Mouse (Mus musculus) heart, embryonic 12.5 days (tissue): Measurements from ENCODE around the gene Sf3b4. TPM values are rescaled to one million over a fixed set of nuclear protein-coding genes. Genes with fewer than 3 reads are reported as not detected.
A peak's percentile ranks its signal among the peaks of the same experiment; 100 is the strongest.

Source experiments
- ATAC-seq: fragments of 200-750 bp; cut with Nextera tagmentation; 2 replicates; pipeline ENCODE4 v1.8.0; 2017; ENCODE audit warnings: moderate TSS enrichment, moderate library complexity; ENCODE audit not compliant: insufficient number of reproducible peaks, low FRiP score
- H3K27ac ChIP-seq: fragments of 300-500 bp; sonication (generic); 2 replicates; pipeline ENCODE4 v1.5.1; 2016; ENCODE audit warnings: mild to moderate bottlenecking, moderate library complexity; ENCODE audit not compliant: poor library complexity, severe bottlenecking
- H3K27me3 ChIP-seq: fragments of 300-500 bp; sonication (generic); replicated peaks from 2 replicates; pipeline ENCODE4 v1.6.1; 2016; ENCODE audit warnings: mild to moderate bottlenecking, moderate library complexity
- H3K36me3 ChIP-seq: fragments of 300-500 bp; sonication (generic); 2 replicates; pipeline ENCODE4 v1.6.1; 2016; ENCODE audit warnings: mild to moderate bottlenecking, moderate library complexity
- H3K4me1 ChIP-seq: fragments of 300-500 bp; sonication (generic); replicated peaks from 2 replicates; pipeline ENCODE4 v1.6.1; 2016; ENCODE audit warnings: mild to moderate bottlenecking
- H3K4me2 ChIP-seq: fragments of 300-500 bp; sonication (generic); 2 replicates; pipeline ENCODE4 v1.6.1; 2016; ENCODE audit warnings: mild to moderate bottlenecking, moderate library complexity
- H3K4me3 ChIP-seq: fragments of 300-500 bp; sonication (generic); 2 replicates; pipeline ENCODE4 v1.5.1; 2016; ENCODE audit warnings: mild to moderate bottlenecking
- H3K9ac ChIP-seq: fragments of 300-500 bp; sonication (generic); 2 replicates; pipeline ENCODE4 v1.6.1; 2016; ENCODE audit warnings: mild to moderate bottlenecking, moderate library complexity
- H3K9me3 ChIP-seq: fragments of 300-500 bp; sonication (generic); replicated peaks from 2 replicates; pipeline ENCODE4 v1.6.1; 2016; ENCODE audit warnings: mild to moderate bottlenecking, moderate library complexity
- WGBS: fragments of 180-500 bp; shearing (Covaris S2); methylation state at CpG from one replicate; pipeline ENCODE4 v1.1.7; 2016; 5-methylcytosine and 5-hydroxymethylcytosine counted together
- polyA plus RNA-seq: library from polyadenylated mRNA; unstranded; fragments of >200 nt; fragmentation: Nextera tagmentation; extraction: Ambion mirVana; gene quantifications from 2 replicates; pipeline ENCODE4 v1.2.1, GENCODE M21; 2016

Sf3b4 gene
- polyA plus RNA-seq, 1 experiment from 2014 or later = 107 TPM

DNA sequence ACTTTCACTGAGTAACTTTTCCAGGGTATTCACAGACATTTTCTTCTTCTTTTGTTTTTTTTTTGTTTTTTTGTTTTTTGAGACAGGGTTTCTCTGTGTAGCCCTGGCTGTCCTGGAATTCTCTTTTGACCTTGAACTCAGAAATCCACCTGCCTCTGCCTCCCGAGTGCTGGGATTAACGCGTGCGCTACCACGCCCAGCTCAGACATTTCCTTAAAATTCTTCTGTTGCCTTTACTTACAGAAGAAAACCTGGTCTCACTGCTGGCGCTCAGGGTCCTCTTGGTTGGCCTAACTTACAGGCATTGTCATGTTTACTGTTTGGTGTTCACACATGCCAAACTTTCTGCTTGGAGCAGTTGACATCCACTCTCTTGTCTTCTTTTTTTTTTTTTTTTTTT is 3.1 kb downstream of the Sf3b4 start:
- Histone ChIP-seq H3K27ac (no peak overlapping the region), H3K9ac (no peak overlapping the region), H3K4me3 (no peak overlapping the region), H3K4me2 (no peak overlapping the region), H3K4me1 (peaks cover 41% of the 10 kb centered on the region), H3K9me3 (no peaks in the 10 kb centered on the region), H3K36me3 (peaks cover 49% of the 10 kb centered on the region), H3K27me3 (no peaks in the 10 kb centered on the region)
- WGBS = 93% methylated on average over 6 of the region's 6 CpGs
- ATAC-seq = no peak

DNA sequence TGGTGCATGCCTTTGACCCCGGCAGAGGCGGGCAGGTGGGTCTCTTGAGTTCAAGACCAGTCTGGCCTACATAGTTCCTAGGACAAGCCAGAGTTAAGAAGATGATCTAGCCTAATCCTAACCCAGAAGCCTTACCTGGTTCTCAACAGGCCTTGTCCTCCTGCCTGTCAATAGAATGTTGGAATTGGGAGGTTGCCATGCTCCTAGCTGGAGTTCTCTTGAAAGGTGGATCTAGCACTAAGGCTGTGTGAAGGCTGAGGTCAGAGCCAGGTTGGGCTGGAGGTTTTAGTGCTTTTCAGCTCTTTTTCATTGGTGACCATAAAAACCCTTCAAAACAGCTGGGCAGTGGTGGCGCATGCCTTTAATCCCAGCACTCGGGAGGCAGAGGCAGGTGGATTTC is 6.3 kb downstream of the Sf3b4 start:
- 94% methylated on average over 4 of the region's 4 CpGs for WGBS
- H3K4me2 ChIP-seq = no peak overlapping the region
- no peak overlapping the region for H3K9ac ChIP-seq
- no peaks in the 10 kb centered on the region for H3K9me3 ChIP-seq
- no peak overlapping the region for H3K27ac ChIP-seq
- H3K4me3 ChIP-seq = no peak overlapping the region
- peaks cover 48% of the 10 kb centered on the region for H3K36me3 ChIP-seq
- no peaks in the 10 kb centered on the region for H3K27me3 ChIP-seq
- no peak for ATAC-seq
- H3K4me1 ChIP-seq = peaks cover 52% of the 10 kb centered on the region

DNA sequence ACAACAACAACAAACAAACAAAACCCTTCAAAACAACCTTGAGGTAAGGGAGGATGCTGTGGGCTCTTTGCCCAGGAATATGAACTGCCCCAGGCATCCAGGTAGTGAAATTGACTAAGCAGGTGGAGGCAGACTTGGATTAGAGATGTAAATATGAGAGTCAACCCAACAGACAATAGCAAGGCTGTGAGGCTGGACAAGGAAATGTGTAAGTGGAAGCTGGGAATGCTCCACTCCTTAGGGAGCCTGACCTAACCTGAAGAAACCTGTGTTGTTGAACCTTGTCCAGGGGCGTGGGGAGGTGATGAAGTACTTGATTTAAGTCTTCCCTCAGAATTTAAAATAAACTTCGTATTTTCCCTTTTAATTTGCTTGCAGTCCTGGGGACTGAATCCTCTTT is 6.8 kb downstream of the Sf3b4 start:
- Histone ChIP-seq H3K4me3 (no peak overlapping the region), H3K4me1 (peaks cover 51% of the 10 kb centered on the region), H3K9me3 (no peaks in the 10 kb centered on the region), H3K27me3 (no peaks in the 10 kb centered on the region), H3K4me2 (no peak overlapping the region), H3K27ac (no peak overlapping the region), H3K36me3 (peaks cover 44% of the 10 kb centered on the region), H3K9ac (no peak overlapping the region)
- no peak for ATAC-seq
- WGBS = 74% methylated on average over 2 of the region's 2 CpGs

DNA sequence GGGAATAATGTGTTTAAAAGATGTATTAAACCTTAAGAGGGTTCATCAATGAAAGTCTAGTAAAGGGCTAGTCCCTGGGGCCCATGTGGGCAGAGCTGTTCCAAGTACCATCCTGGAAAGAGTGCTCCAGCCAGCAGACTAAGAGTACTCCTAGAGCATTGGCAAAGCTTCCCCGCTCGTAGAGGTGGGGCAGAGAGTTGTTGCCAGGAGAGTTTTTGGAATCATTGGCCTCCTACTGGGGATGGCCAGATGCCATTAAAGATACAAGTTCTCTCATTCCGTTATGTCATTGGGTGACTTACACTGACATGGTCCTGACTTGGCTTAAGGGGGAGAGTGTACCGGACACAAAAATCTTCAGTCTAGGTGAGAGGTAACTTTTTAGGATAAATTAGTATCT is 7.4 kb downstream of the Sf3b4 start:
- Histone ChIP-seq H3K27ac (no peak overlapping the region), H3K9me3 (no peaks in the 10 kb centered on the region), H3K4me3 (no peak overlapping the region), H3K9ac (no peak overlapping the region), H3K27me3 (no peaks in the 10 kb centered on the region), H3K4me2 (no peak overlapping the region), H3K4me1 (peaks cover 46% of the 10 kb centered on the region), H3K36me3 (peaks cover 39% of the 10 kb centered on the region)
- ATAC-seq = no peak
- WGBS = 70% methylated on average over 4 of the region's 4 CpGs

DNA sequence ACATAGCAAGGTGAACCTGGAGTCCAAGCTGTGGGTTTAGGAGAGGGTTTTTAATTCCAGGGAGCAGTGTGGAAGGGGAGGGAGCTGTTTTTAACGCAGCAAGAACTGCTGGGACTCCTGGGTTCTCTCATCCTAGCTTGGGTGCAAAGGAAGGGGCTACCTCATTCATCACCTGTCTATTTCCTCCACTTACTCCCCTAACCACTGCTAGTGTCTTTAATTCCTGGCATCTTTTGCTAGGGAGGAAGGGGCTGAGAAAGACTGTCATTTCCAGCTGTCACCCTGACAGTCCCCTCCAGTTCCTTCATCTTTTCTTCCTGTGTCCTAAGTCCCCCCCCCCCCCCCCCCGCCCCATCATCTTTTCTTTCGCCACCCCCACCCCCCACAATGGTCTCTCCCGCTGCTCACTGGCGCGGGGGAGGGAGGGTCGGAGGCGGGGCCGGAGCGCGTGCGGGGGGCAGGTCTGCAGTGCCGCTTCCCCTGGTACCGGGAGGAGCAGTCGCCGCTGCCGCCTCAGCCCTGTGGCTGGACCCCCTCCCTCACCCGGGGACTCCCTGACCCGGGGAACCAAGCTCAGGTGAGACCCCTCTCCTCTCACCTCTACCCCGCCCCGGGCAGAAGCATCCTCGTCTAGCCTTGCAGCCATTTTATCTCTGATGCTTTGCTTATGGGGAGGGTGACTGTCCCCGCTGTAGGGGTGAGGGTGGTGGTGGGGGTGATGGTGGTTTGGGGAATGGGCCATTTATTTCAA is 8.8 kb downstream of the Sf3b4 start, which contains the start of gene Sv2a:
TSS of gene Sv2a (plus strand) at position 425 of the 751 bp plus-strand sequence.
- under 1% methylated on average over 21 of the region's 23 CpGs for WGBS
- Histone ChIP-seq H3K4me2 (peak within 1 kb of the TSS; percentile 82), H3K27ac (peak within 1 kb of the TSS; percentile 97), H3K4me3 (peak within 1 kb of the TSS; percentile 78), H3K9me3 (no peaks in the 10 kb centered on the region), H3K36me3 (peaks cover 39% of the 10 kb centered on the region), H3K9ac (peak within 1 kb of the TSS; percentile 79), H3K4me1 (peaks cover 41% of the 10 kb centered on the region), H3K27me3 (no peaks in the 10 kb centered on the region)
- peak; percentile 40; the same call in 1 of the 2 replicates for ATAC-seq

DNA sequence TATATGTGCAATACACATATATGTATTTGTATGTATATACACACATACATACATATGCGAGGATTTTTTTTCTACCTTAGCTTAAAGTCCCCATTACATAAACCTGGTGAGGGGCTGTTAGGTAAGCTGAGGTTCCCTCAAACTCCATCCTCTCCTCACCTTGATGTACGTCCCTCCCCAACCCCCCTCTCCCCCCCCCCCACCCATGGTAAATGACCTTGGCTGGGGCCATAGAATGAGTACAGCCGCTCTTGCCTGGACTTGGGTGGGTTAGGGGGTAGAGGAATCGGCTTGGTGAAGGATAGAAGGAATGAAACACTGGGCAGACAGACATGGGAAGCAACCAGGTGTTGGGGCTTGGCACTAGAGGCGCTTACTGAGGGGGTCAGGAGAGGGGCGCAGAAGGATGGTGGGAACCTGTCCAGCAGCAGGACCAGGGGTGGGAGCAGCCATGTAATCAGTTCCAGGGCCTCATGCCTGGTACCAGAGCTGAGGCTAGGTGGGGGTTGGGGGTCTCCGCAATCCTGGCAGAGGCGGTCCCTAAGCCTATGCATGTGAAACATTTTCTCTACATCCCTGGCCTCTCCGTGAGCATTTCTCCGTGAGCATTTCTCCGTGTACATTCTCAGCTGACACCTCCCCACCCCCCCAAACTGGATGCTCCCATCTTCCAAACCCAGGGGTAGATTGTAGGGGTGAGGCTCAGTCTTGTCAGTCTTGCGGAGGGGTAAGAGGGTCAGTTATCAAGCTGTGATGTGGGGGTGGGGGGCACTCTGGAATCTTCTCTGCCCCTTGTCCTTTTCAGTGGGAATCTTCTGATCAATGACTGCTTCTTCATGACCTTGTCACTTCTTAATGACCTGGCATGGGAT is 9.6 kb downstream of the Sf3b4 start:
- no peak for ATAC-seq
- Histone ChIP-seq H3K27ac (peak overlapping the region; percentile 97), H3K9me3 (no peaks in the 10 kb centered on the region)

DNA sequence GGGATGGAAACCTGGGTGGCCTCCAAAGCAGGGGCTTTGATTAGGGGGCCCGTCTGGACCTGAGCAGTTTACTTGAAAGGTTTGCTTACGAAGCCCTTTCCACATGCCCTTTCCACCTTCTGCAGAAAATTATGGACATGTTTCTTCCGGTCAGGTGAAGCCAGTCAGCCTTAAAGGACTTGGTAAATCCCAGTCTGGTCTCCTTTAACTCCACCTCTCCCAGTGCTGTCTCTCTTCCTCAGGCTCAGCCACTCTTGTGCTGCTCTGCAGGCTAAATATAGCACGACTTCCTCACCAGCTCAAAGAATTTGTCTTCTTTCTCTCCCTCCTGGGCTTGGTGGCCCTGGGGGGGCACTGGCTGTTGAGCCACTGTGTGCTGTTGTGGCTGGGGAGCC is 10.2 kb downstream of the Sf3b4 start:
- H3K4me2 ChIP-seq = peak overlapping the region; percentile 82
- H3K9me3 ChIP-seq = no peaks in the 10 kb centered on the region
- peak overlapping the region; percentile 79 for H3K9ac ChIP-seq
- WGBS = 16% methylated on average over 4 of the region's 4 CpGs
- 0 out of 2 replicates have a peak, but pooled peaks have one; percentile 34 for ATAC-seq
- H3K36me3 ChIP-seq = peaks cover 36% of the 10 kb centered on the region
- H3K4me1 ChIP-seq = peaks cover 41% of the 10 kb centered on the region
- peak overlapping the region; percentile 97 for H3K27ac ChIP-seq
- peak overlapping the region; percentile 78 for H3K4me3 ChIP-seq
- H3K27me3 ChIP-seq = no peaks in the 10 kb centered on the region

More for the DNA sequence above, 9.6 kb downstream of the Sf3b4 start:
- peaks cover 32% of the 10 kb centered on the region for H3K36me3 ChIP-seq
- peak overlapping the region; percentile 82 for H3K4me2 ChIP-seq
- H3K9ac ChIP-seq = peak overlapping the region; percentile 79
- WGBS = 25% methylated on average over 12 of the region's 12 CpGs
- H3K4me1 ChIP-seq = peaks cover 41% of the 10 kb centered on the region
- no peaks in the 10 kb centered on the region for H3K27me3 ChIP-seq
- peak overlapping the region; percentile 78 for H3K4me3 ChIP-seq

DNA sequence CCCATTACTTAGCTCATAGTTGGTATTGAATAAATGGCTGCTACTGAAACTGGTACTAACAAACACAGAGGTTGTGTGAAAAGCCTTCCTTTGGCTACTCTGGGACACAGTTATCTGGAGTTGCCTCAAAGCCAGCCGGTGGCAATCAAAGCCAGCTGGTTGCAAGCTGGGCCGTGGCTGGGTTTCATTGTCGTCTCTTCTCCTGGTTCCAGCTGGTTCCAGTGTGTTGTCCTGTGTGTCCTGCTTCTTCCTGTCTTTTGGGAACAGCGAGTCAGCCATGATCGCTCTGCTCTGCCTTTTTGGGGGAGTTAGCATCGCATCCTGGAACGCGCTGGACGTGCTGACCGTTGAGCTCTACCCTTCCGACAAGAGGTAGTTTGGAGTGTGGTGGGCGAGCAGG is 20.8 kb downstream of the Sf3b4 start:
- H3K4me3 ChIP-seq = no peak overlapping the region
- no peak for ATAC-seq
- H3K9ac ChIP-seq = no peak overlapping the region
- peaks cover 75% of the 10 kb centered on the region for H3K36me3 ChIP-seq
- H3K27me3 ChIP-seq = no peaks in the 10 kb centered on the region
- no peak overlapping the region for H3K4me2 ChIP-seq
- H3K27ac ChIP-seq = no peak overlapping the region
- no peaks in the 10 kb centered on the region; the same call in 1 of the 2 replicates for H3K9me3 ChIP-seq
- peaks cover 12% of the 10 kb centered on the region; the same call in 1 of the 2 replicates for H3K4me1 ChIP-seq
- 55% methylated on average over 12 of the region's 12 CpGs for WGBS

DNA sequence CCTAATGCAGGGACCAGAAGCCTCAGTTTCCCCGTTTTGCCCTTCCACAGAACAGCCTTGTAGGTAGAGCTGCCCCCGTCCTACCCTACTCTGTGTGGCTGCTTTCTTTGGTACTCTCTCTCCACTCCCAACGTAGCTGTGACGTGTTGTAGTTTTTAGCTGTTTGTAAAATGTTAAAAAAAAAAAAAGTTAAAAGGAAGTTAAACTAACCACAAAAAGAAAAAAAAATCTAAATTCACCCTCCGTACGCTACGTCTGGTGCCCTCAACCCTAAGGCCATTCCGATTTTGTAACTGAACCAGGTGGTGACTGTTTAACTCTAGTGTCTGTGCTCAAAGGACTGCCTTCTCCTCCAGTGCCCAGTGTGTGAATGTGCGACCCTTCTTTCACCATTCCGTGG is 22.8 kb downstream of the Sf3b4 start:
- ATAC-seq = no peak
- Histone ChIP-seq H3K4me3 (no peak overlapping the region), H3K9me3 (no peaks in the 10 kb centered on the region; the same call in 1 of the 2 replicates), H3K4me2 (no peak overlapping the region), H3K27me3 (no peaks in the 10 kb centered on the region; the same call in 1 of the 2 replicates), H3K9ac (no peak overlapping the region), H3K36me3 (peaks cover 56% of the 10 kb centered on the region), H3K4me1 (peaks cover 17% of the 10 kb centered on the region; the same call in 1 of the 2 replicates), H3K27ac (no peak overlapping the region)
- 89% methylated on average over 10 of the region's 10 CpGs for WGBS

DNA sequence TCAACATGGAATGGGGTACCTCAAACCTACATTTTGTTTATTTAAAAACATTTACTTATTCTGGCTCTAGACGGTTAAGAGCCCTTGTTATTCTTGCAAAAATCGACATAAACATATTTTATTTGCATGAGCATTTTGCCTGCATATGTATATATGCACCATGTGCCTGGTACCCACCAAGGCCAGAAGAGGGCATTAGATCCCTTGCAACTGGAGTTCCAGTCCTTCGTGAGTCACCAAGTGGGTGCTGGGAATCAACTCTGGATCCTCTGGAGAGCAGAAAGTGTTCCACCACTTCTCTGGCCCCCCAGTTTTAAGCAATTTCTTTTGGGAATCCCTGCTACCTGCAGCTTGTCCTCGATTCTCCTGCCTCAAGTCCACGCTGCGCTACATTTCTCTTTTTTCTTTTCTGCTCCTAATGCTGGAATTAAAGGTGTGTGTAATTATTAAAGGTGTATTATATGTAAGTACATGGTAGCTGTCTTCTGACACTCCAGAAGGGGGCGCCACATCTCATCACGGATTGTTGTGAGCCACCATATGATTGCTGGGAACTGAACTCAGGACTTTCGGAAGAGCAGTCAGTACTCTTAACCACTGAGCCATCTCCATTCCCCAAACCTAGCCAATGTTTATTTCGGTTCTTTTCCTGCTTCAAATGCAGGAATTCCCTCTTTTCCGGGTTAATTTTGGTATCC is 23.6 kb downstream of the Sf3b4 start:
- H3K9ac ChIP-seq = no peak overlapping the region
- H3K4me3 ChIP-seq = no peak overlapping the region
- H3K27ac ChIP-seq = no peak overlapping the region
- H3K9me3 ChIP-seq = no peaks in the 10 kb centered on the region; the same call in 1 of the 2 replicates
- 88% methylated on average over 11 of the region's 11 CpGs for whole genome bisulfite sequencing
- no peak overlapping the region for H3K4me2 ChIP-seq
- H3K36me3 ChIP-seq = peaks cover 48% of the 10 kb centered on the region
- ATAC-seq = no peak
- no peaks in the 10 kb centered on the region; the same call in 1 of the 2 replicates for H3K27me3 ChIP-seq
- H3K4me1 ChIP-seq = peaks cover 17% of the 10 kb centered on the region; the same call in 1 of the 2 replicates
